Mouse (Mus musculus): ENCODE results near the gene Gm20388.

DNA sequence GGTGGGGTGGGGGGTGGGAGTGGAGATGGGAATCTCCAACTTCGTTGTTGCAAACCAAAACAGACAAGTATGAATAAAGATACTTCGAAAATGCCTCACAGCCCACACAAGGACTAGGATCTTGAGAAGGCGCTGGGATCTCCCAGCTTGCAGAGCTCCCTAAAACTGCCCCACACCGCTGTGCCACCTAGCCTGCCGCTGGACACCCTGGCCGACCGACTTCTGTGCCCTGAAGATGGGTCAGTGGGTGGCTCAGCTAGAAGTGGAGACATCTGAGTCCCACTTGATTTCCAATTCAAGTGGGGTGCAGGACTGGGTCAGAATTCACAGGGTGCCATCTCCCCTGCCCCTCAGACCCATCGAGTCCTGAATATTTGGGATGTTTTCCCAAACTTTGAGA lies 1211.1 kb downstream of the Gm20388 start:
- TF ChIP-seq CTCF (IDR thresholded peaks at IDR 0.05; ENCODE audit: borderline replicate concordance, extremely low read depth, insufficient read depth, insufficient read length) (no peak), POLR2A (IDR thresholded peaks at IDR 0.05; ENCODE audit: borderline replicate concordance, extremely low read depth, insufficient read depth, insufficient read length, poor library complexity, severe bottlenecking) (no peak)

All from brain, embryonic 14.5 days (tissue).